Comparison of ENCODE assay signal across 8 mouse cellular contexts in genomic region chr8:105269075-105269458, GRCm38 (mm10). TPM values are rescaled to one million over a fixed set of nuclear protein-coding genes. Genes with fewer than 3 reads are reported as not detected.
DNase-seq lines count a peak whose midpoint lies in the region; ATAC-seq lines count a peak whose summit lies in the region.

No protein-coding gene starts in this region.

- H3K4me1 ChIP-seq in heart, embryonic 10.5 days: peaks cover 48% of the 10 kb centered on the region
- peaks cover 41% of the 10 kb centered on the region for H3K4me1 ChIP-seq in embryonic facial prominence, embryonic 15.5 days
- H3K4me1 ChIP-seq in midbrain, embryonic 13.5 days (replicated peaks): peaks cover 43% of the 10 kb centered on the region

- no peaks in the 10 kb centered on the region for H3K36me3 ChIP-seq in heart, embryonic 10.5 days
- H3K36me3 ChIP-seq in embryonic facial prominence, embryonic 15.5 days: no peaks in the 10 kb centered on the region
- H3K36me3 ChIP-seq in midbrain, embryonic 13.5 days: no peaks in the 10 kb centered on the region

- under 1% methylated on average over 10 of the region's 10 CpGs for WGBS in heart, embryonic 10.5 days
- 4% methylated on average over 10 of the region's 10 CpGs for WGBS in embryonic facial prominence, embryonic 15.5 days
- WGBS in midbrain, embryonic 13.5 days: 1% methylated on average over 10 of the region's 10 CpGs

- H3K4me2 ChIP-seq in embryonic facial prominence, embryonic 15.5 days (replicated peaks): peak overlapping the region; percentile 90
- H3K4me2 ChIP-seq in midbrain, embryonic 13.5 days (replicated peaks): peak overlapping the region; percentile 75

- no peak overlapping the region; the same call in 1 of the 2 replicates for H3K9ac ChIP-seq in embryonic facial prominence, embryonic 15.5 days
- H3K9ac ChIP-seq in midbrain, embryonic 13.5 days (replicated peaks): peak overlapping the region; percentile 42

- DNase-seq in heart, embryonic 10.5 days (ENCODE audit: low spot score): no peak
- DNase-seq in heart, postnatal 36 days: no peak
- peak; percentile 38 to 56 for DNase-seq in kidney, postnatal 36 days
- DNase-seq in frontal cortex, adult 2 months (ENCODE audit: extremely low spot score in 1 of 2, low spot score in 1 of 2): no peak
- no peak for DNase-seq in layer of hippocampus, adult 9-11 months

- no peak for ATAC-seq in embryonic facial prominence, embryonic 15.5 days (ENCODE audit: insufficient number of reproducible peaks, low FRiP score, low TSS enrichment, low read depth)
- ATAC-seq in midbrain, embryonic 13.5 days: peak; percentile 50
- no peak for ATAC-seq in cerebellum, adult (ENCODE audit: insufficient number of reproducible peaks, low FRiP score, low TSS enrichment)

- intact Hi-C loops in heart, postnatal 36 days (cut with DNase I): no loop called here

- peak overlapping the region; percentile 63 for H3K4me3 ChIP-seq in heart, embryonic 10.5 days
- peak overlapping the region; percentile 47 for H3K4me3 ChIP-seq in embryonic facial prominence, embryonic 15.5 days (replicated peaks)
- peak overlapping the region; percentile 50 for H3K4me3 ChIP-seq in midbrain, embryonic 13.5 days (replicated peaks)

- no peaks in the 10 kb centered on the region; the same call in 1 of the 2 replicates for H3K9me3 ChIP-seq in heart, embryonic 10.5 days
- H3K9me3 ChIP-seq in embryonic facial prominence, embryonic 15.5 days (replicated peaks): no peaks in the 10 kb centered on the region
- no peaks in the 10 kb centered on the region; the same call in 1 of the 2 replicates for H3K9me3 ChIP-seq in midbrain, embryonic 13.5 days

- peak overlapping the region; percentile 71 for H3K27ac ChIP-seq in heart, embryonic 10.5 days
- H3K27ac ChIP-seq in embryonic facial prominence, embryonic 15.5 days (replicated peaks): no peak overlapping the region
- no peak overlapping the region for H3K27ac ChIP-seq in midbrain, embryonic 13.5 days

- peaks cover 99% of the 10 kb centered on the region for H3K27me3 ChIP-seq in heart, embryonic 10.5 days (ENCODE audit: insufficient read depth, poor library complexity, severe bottlenecking)
- H3K27me3 ChIP-seq in embryonic facial prominence, embryonic 15.5 days: peaks cover 82% of the 10 kb centered on the region
- H3K27me3 ChIP-seq in midbrain, embryonic 13.5 days: peaks cover 99% of the 10 kb centered on the region

RNA-seq across cellular contexts. Expression of gene Hsf4, which starts 0.5 kb away (rescaled TPM):
- 0.16 TPM in 1 of 2 replicates, not detected in the other for polyA plus RNA-seq in heart, embryonic 10.5 days (2016; fragmentation: Nextera tagmentation; extraction: Ambion mirVana)
- 1 to 10 TPM; 1.6 to 2.6 TPM for total RNA-seq in heart, postnatal 36 days (2021)
- 0.13 and 0.33 TPM in 2 replicates for polyA plus RNA-seq in embryonic facial prominence, embryonic 15.5 days (2015; fragmentation: Nextera tagmentation; extraction: Ambion mirVana)
- polyA plus RNA-seq in midbrain, embryonic 13.5 days (2015; fragmentation: Nextera tagmentation; extraction: Ambion mirVana): 0.17 and 0.38 TPM in 2 replicates
- 20.2 and 20.7 TPM in 2 replicates for polyA plus RNA-seq in frontal cortex, adult 2 months (2012; rRNA removed)

RNA-seq across cellular contexts. Expression of gene Fbxl8, which starts 4.6 kb away (rescaled TPM):
- polyA plus RNA-seq in heart, embryonic 10.5 days (2016; fragmentation: Nextera tagmentation; extraction: Ambion mirVana): 2.0 and 2.4 TPM in 2 replicates
- total RNA-seq in heart, postnatal 36 days (2021): 1 to 10 TPM; 2.3 to 3.4 TPM
- 3.3 and 4.0 TPM in 2 replicates for polyA plus RNA-seq in embryonic facial prominence, embryonic 15.5 days (2015; fragmentation: Nextera tagmentation; extraction: Ambion mirVana)
- polyA plus RNA-seq in midbrain, embryonic 13.5 days (2015; fragmentation: Nextera tagmentation; extraction: Ambion mirVana): 0.48 and 0.61 TPM in 2 replicates
- polyA plus RNA-seq in frontal cortex, adult 2 months (2012; rRNA removed): 2.0 and 2.1 TPM in 2 replicates

RNA-seq across cellular contexts. Expression of gene Tradd, which starts 4.7 kb away (rescaled TPM):
- 19.0 and 19.4 TPM in 2 replicates for polyA plus RNA-seq in heart, embryonic 10.5 days (2016; fragmentation: Nextera tagmentation; extraction: Ambion mirVana)
- 1 to 10 TPM; 4.9 to 5.8 TPM for total RNA-seq in heart, postnatal 36 days (2021)
- 27.4 and 28.8 TPM in 2 replicates for polyA plus RNA-seq in embryonic facial prominence, embryonic 15.5 days (2015; fragmentation: Nextera tagmentation; extraction: Ambion mirVana)
- 12.5 and 13.4 TPM in 2 replicates for polyA plus RNA-seq in midbrain, embryonic 13.5 days (2015; fragmentation: Nextera tagmentation; extraction: Ambion mirVana)
- 8.4 and 8.7 TPM in 2 replicates for polyA plus RNA-seq in frontal cortex, adult 2 months (2012; rRNA removed)

RNA-seq across cellular contexts. Expression of gene Nol3, which starts 6.9 kb away (rescaled TPM):
- polyA plus RNA-seq in heart, embryonic 10.5 days (2016; fragmentation: Nextera tagmentation; extraction: Ambion mirVana): 1.2 and 1.3 TPM in 2 replicates
- 10 to 100 TPM; 19.3 to 22.1 TPM for total RNA-seq in heart, postnatal 36 days (2021)
- 3.6 and 4.4 TPM in 2 replicates for polyA plus RNA-seq in embryonic facial prominence, embryonic 15.5 days (2015; fragmentation: Nextera tagmentation; extraction: Ambion mirVana)
- polyA plus RNA-seq in midbrain, embryonic 13.5 days (2015; fragmentation: Nextera tagmentation; extraction: Ambion mirVana): 3.1 and 4.3 TPM in 2 replicates
- 13.4 and 14.2 TPM in 2 replicates for polyA plus RNA-seq in frontal cortex, adult 2 months (2012; rRNA removed)

RNA-seq across cellular contexts. Expression of gene B3gnt9, which starts 14.1 kb away (rescaled TPM):
- polyA plus RNA-seq in heart, embryonic 10.5 days (2016; fragmentation: Nextera tagmentation; extraction: Ambion mirVana): 7.6 and 8.1 TPM in 2 replicates
- 1 to 10 TPM; 4.4 to 5.7 TPM for total RNA-seq in heart, postnatal 36 days (2021)
- polyA plus RNA-seq in embryonic facial prominence, embryonic 15.5 days (2015; fragmentation: Nextera tagmentation; extraction: Ambion mirVana): 45.5 and 49.2 TPM in 2 replicates
- polyA plus RNA-seq in midbrain, embryonic 13.5 days (2015; fragmentation: Nextera tagmentation; extraction: Ambion mirVana): 3.6 and 4.2 TPM in 2 replicates
- polyA plus RNA-seq in frontal cortex, adult 2 months (2012; rRNA removed): 3.9 and 4.5 TPM in 2 replicates

Comparison
In these comparisons a context has a peak if more than half of its experiments do, and no peak if none do; other contexts are left out.
1. DNase-seq: peak in kidney, postnatal 36 days (2 of 2); none in heart, embryonic 10.5 days (single experiment), heart, postnatal 36 days (0 of 2), frontal cortex, adult 2 months (0 of 2) and layer of hippocampus, adult 9-11 months (single experiment).
2. RNA of gene Hsf4, which starts 0.5 kb away (polyA plus RNA-seq): 20.2 to 20.7 TPM in frontal cortex, adult 2 months; 0.17 to 0.38 TPM in midbrain, embryonic 13.5 days, 0.13 to 0.33 TPM in embryonic facial prominence, embryonic 15.5 days and 0.16 TPM in heart, embryonic 10.5 days; every median in the first group is over 10 times any median in the second.
3. Peak in every context shown above with its lines, with median percentiles within 50 percentile points of each other: H3K4me3 ChIP-seq.